Mouse (Mus musculus) stomach, postnatal 0 days (tissue): ENCODE data around the gene Gm49721. TPM values are rescaled to one million over a fixed set of nuclear protein-coding genes. Genes with fewer than 3 reads are reported as not detected.
"Not testable (repeated sequence)": the region's sequence is repeated elsewhere in the genome, so short reads cannot be mapped to it uniquely, and the experiment has no call there.

Experiments used
- ATAC-seq: fragments of 200-750 bp; cut with Nextera tagmentation; 2 replicates; pipeline ENCODE4 v1.8.0; 2017; ENCODE audit not compliant: low FRiP score, low TSS enrichment
- DNase-seq: peaks from one replicate; pipeline ENCODE4 v3.0.0-alpha.2; 2016; ENCODE audit warnings: low spot score
- H3K27ac ChIP-seq: fragments of 300-500 bp; sonication (generic); replicated peaks from 2 replicates; pipeline ENCODE4 v1.5.1; 2014; ENCODE audit warnings: mild to moderate bottlenecking, control low read depth
- H3K27me3 ChIP-seq: fragments of 300-500 bp; sonication (generic); 2 replicates; pipeline ENCODE4 v1.6.1; 2014; ENCODE audit warnings: low read length; ENCODE audit not compliant: control insufficient read depth, insufficient read depth
- H3K36me3 ChIP-seq: fragments of 300-500 bp; sonication (generic); 2 replicates; pipeline ENCODE4 v1.6.1; 2014; ENCODE audit warnings: low read length, mixed read lengths; ENCODE audit not compliant: control insufficient read depth, insufficient read depth
- H3K4me1 ChIP-seq: fragments of 300-500 bp; sonication (generic); replicated peaks from 2 replicates; pipeline ENCODE4 v1.6.1; 2014; ENCODE audit warnings: antibody characterized with exemption; ENCODE audit not compliant: control insufficient read depth, insufficient read depth
- H3K4me2 ChIP-seq: fragments of 300-500 bp; sonication (generic); replicated peaks from 2 replicates; pipeline ENCODE4 v1.6.1; 2014; ENCODE audit warnings: low read depth, mild to moderate bottlenecking, control low read depth, moderate library complexity
- H3K4me3 ChIP-seq: fragments of 300-500 bp; sonication (generic); 2 replicates; pipeline ENCODE4 v1.5.1; 2014; ENCODE audit warnings: low read depth, low read length, control low read depth
- H3K9ac ChIP-seq: fragments of 300-500 bp; sonication (generic); 2 replicates; pipeline ENCODE4 v1.6.1; 2014; ENCODE audit warnings: mild to moderate bottlenecking, low read length, control low read depth, mixed read lengths
- H3K9me3 ChIP-seq: fragments of 300-500 bp; sonication (generic); 2 replicates; pipeline ENCODE4 v1.6.1; 2016; ENCODE audit warnings: low read length; ENCODE audit not compliant: control insufficient read depth
- WGBS: fragments of 180-500 bp; shearing (Covaris S2); extraction: QIAGEN DNeasy Blood & Tissue Kit; methylation state at CpG from one replicate; pipeline ENCODE4 v1.1.7; 2014; 5-methylcytosine and 5-hydroxymethylcytosine counted together
- polyA plus RNA-seq: library from polyadenylated mRNA; unstranded; fragments of >200 nt; fragmentation: Nextera tagmentation; extraction: Ambion mirVana; gene quantifications from 2 replicates; pipeline ENCODE4 v1.2.1, GENCODE M21; 2015

The Gm49721 gene
- polyA plus RNA-seq, 1 experiment from 2014 or later, result 0.17 TPM

- not testable (repeated sequence) for H3K9me3 ChIP-seq, H3K36me3 ChIP-seq, H3K4me1 ChIP-seq, H3K9ac ChIP-seq, H3K4me3 ChIP-seq, H3K27ac ChIP-seq, H3K4me2 ChIP-seq, DNase-seq, H3K27me3 ChIP-seq
- 53% methylated on average over 8 of the region's 12 CpGs for WGBS
- ATAC-seq, result peak; percentile 66; the same call in 1 of the 2 replicates
Observed at GRCm38 (mm10) chr17:7001790-7002585, 23.3 kb downstream of the Gm49721 start.

GRCm38 (mm10) chr17:7003392-7003791 is 24.7 kb downstream of the Gm49721 start:
- no CpG with 5 or more reads among the region's 3 CpGs for WGBS
- not testable (repeated sequence) for H3K4me1 ChIP-seq, H3K9ac ChIP-seq, H3K36me3 ChIP-seq, H3K27ac ChIP-seq, H3K9me3 ChIP-seq, H3K4me3 ChIP-seq, H3K27me3 ChIP-seq, DNase-seq, H3K4me2 ChIP-seq
- 0 out of 2 replicates have a peak, but pooled peaks have one; percentile 26 for ATAC-seq

GRCm38 (mm10) chr17:7005646-7006045 is 26.9 kb downstream of the Gm49721 start:
- not testable (repeated sequence) for H3K27me3 ChIP-seq, H3K27ac ChIP-seq, H3K9me3 ChIP-seq, ATAC-seq, H3K4me2 ChIP-seq, H3K4me1 ChIP-seq, DNase-seq, H3K4me3 ChIP-seq, H3K36me3 ChIP-seq, H3K9ac ChIP-seq
- WGBS, result 46% methylated on average over 2 of the region's 4 CpGs

GRCm38 (mm10) chr17:7008885-7009284 is 30.2 kb downstream of the Gm49721 start:
- not testable (repeated sequence) for DNase-seq, H3K9ac ChIP-seq, H3K9me3 ChIP-seq, H3K27me3 ChIP-seq, H3K4me1 ChIP-seq, H3K4me3 ChIP-seq, H3K27ac ChIP-seq, ATAC-seq, H3K36me3 ChIP-seq, H3K4me2 ChIP-seq

GRCm38 (mm10) chr17:7009440-7009839 is 30.7 kb downstream of the Gm49721 start:
- WGBS, result no CpG with 5 or more reads among the region's 7 CpGs
- H3K36me3 ChIP-seq, DNase-seq, ATAC-seq, H3K27ac ChIP-seq, H3K4me3 ChIP-seq, H3K9me3 ChIP-seq, H3K4me2 ChIP-seq, H3K9ac ChIP-seq, H3K27me3 ChIP-seq, H3K4me1 ChIP-seq: not testable (repeated sequence)

- 54% methylated on average over 4 of the region's 9 CpGs for WGBS
- ATAC-seq, result not testable (repeated sequence)
Observed at GRCm38 (mm10) chr17:7009901-7010300, 31.2 kb downstream of the Gm49721 start.

GRCm38 (mm10) chr17:7014190-7014589 is 35.5 kb downstream of the Gm49721 start:
- not testable (repeated sequence) for H3K4me3 ChIP-seq, H3K27ac ChIP-seq, H3K27me3 ChIP-seq, DNase-seq, H3K4me1 ChIP-seq, H3K9ac ChIP-seq, H3K9me3 ChIP-seq, ATAC-seq, H3K4me2 ChIP-seq, H3K36me3 ChIP-seq
- WGBS, result no CpG with 5 or more reads among the region's 1 CpGs

More at GRCm38 (mm10) chr17:7009901-7010300, 31.2 kb downstream of the Gm49721 start:
- not testable (repeated sequence) for H3K4me1 ChIP-seq, H3K9ac ChIP-seq, H3K9me3 ChIP-seq, H3K4me2 ChIP-seq, DNase-seq, H3K27ac ChIP-seq, H3K27me3 ChIP-seq, H3K4me3 ChIP-seq, H3K36me3 ChIP-seq

- WGBS, result 49% methylated on average over 6 of the region's 14 CpGs
- not testable (repeated sequence) for H3K9me3 ChIP-seq, H3K4me3 ChIP-seq, H3K36me3 ChIP-seq, H3K4me2 ChIP-seq, H3K27me3 ChIP-seq, H3K27ac ChIP-seq, DNase-seq, H3K9ac ChIP-seq, H3K4me1 ChIP-seq, ATAC-seq
Observed at GRCm38 (mm10) chr17:7025257-7025656, 46.6 kb downstream of the Gm49721 start, which contains the start of gene Gm1604a. Gene Gm1604a (plus strand): TSS chr17:7025568.

GRCm38 (mm10) chr17:7025764-7026346 is 47.2 kb downstream of the Gm49721 start:
- not testable (repeated sequence) for H3K36me3 ChIP-seq, H3K9me3 ChIP-seq, H3K4me3 ChIP-seq, H3K27me3 ChIP-seq, H3K9ac ChIP-seq, H3K4me1 ChIP-seq, H3K27ac ChIP-seq, DNase-seq, ATAC-seq, H3K4me2 ChIP-seq
- 85% methylated on average over 3 of the region's 14 CpGs for WGBS
